Mouse (Mus musculus) layer of hippocampus, adult 2 months (tissue): Measurements from ENCODE around the gene Safb. TPM values are rescaled to one million over a fixed set of nuclear protein-coding genes. Genes with fewer than 3 reads are reported as not detected.

Experiments used
- DNase-seq, 2 experiments: peaks; one replicate each; pipeline ENCODE4 v3.0.0; 2022; ENCODE audit warnings: low spot score in 2 of 2
- H3K27ac ChIP-seq: fragments of 200-600 bp; 2 replicates; pipeline ENCODE4 v1.8.1; 2022
- H3K4me3 ChIP-seq: fragments of 200-600 bp; 2 replicates; pipeline ENCODE4 v1.8.1; 2022; ENCODE audit warnings: mild to moderate bottlenecking
- CTCF ChIP-seq: fragments of 200-600 bp; conservative IDR thresholded peaks from 2 replicates; pipeline ENCODE4 v1.8.1; 2022; ENCODE audit warnings: antibody characterized with exemption, mild to moderate bottlenecking, moderate library complexity
- total RNA-seq, 2 experiments: library from RNA; stranded (reverse); gene quantifications; 2 replicates each; pipeline ENCODE4 v1.2.3; 2021

Safb gene
- total RNA-seq, 2 experiments from 2014 or later = 162 to 193 TPM

GRCm38 (mm10) chr17:56547846-56548604 is 36.6 kb upstream of the Safb start:
- DNase-seq = no peak
- TF ChIP-seq CTCF = peak; percentile 73
- no peak overlapping the region for H3K27ac ChIP-seq
- H3K4me3 ChIP-seq = no peak overlapping the region

- no peak overlapping the region for H3K27ac ChIP-seq
- no peak overlapping the region for H3K4me3 ChIP-seq
- no peak for DNase-seq
- no peak for TF ChIP-seq CTCF
Observed at GRCm38 (mm10) chr17:56548605-56549105, 36.0 kb upstream of the Safb start.

- DNase-seq = peak in 1 of 2 experiments; percentile 10
- Histone ChIP-seq H3K4me3 (no peak overlapping the region), H3K27ac (peak overlapping the region; percentile 89; the same call in 1 of the 2 replicates)
- no peak for TF ChIP-seq CTCF
Observed at GRCm38 (mm10) chr17:56550784-56551475, 33.7 kb upstream of the Safb start.

- no peak for TF ChIP-seq CTCF
- Histone ChIP-seq H3K27ac (peak overlapping the region; percentile 89), H3K4me3 (no peak overlapping the region)
- peak; percentile 8 to 65 for DNase-seq
Observed at GRCm38 (mm10) chr17:56551841-56552581, 32.6 kb upstream of the Safb start.

- peak; percentile 100 for TF ChIP-seq CTCF
- H3K4me3 ChIP-seq = no peak overlapping the region
- peak overlapping the region; percentile 89 for H3K27ac ChIP-seq
- peak; percentile 77 to 86 for DNase-seq
Observed at GRCm38 (mm10) chr17:56552781-56553363, 31.8 kb upstream of the Safb start.

GRCm38 (mm10) chr17:56554122-56554551 is 30.5 kb upstream of the Safb start, which contains the start of gene Gm20219:
Gene Gm20219 (minus strand): TSS chr17:56554387.
- no peak for DNase-seq
- no peak within 1 kb of the TSS for H3K27ac ChIP-seq

GRCm38 (mm10) chr17:56558448-56558847 is 26.2 kb upstream of the Safb start:
- TF ChIP-seq CTCF = peak; percentile 97
- H3K27ac ChIP-seq = peak overlapping the region; percentile 57; the same call in 1 of the 2 replicates
- H3K4me3 ChIP-seq = no peak overlapping the region
- DNase-seq = peak; percentile 68 to 76

More at GRCm38 (mm10) chr17:56554122-56554551, 30.5 kb upstream of the Safb start, which contains the start of gene Gm20219:
- no peak within 1 kb of the TSS for H3K4me3 ChIP-seq
- TF ChIP-seq CTCF = no peak

GRCm38 (mm10) chr17:56559386-56559785 is 25.2 kb upstream of the Safb start:
- no peak overlapping the region for H3K27ac ChIP-seq
- no peak overlapping the region for H3K4me3 ChIP-seq
- TF ChIP-seq CTCF = no peak
- DNase-seq = no peak

GRCm38 (mm10) chr17:56560131-56560530 is 24.5 kb upstream of the Safb start:
- no peak for DNase-seq
- TF ChIP-seq CTCF = no peak
- H3K4me3 ChIP-seq = no peak overlapping the region
- no peak overlapping the region for H3K27ac ChIP-seq

- no peak overlapping the region for H3K4me3 ChIP-seq
- no peak for DNase-seq
- no peak for TF ChIP-seq CTCF
- H3K27ac ChIP-seq = no peak overlapping the region
Observed at GRCm38 (mm10) chr17:56561866-56562265, 22.8 kb upstream of the Safb start.

- Histone ChIP-seq H3K4me3 (no peak overlapping the region), H3K27ac (no peak overlapping the region)
- no peak for TF ChIP-seq CTCF
- DNase-seq = no peak
Observed at GRCm38 (mm10) chr17:56566293-56566692, 18.3 kb upstream of the Safb start.

- Histone ChIP-seq H3K4me3 (no peak overlapping the region), H3K27ac (no peak overlapping the region)
- TF ChIP-seq CTCF = no peak
- DNase-seq = no peak
Observed at GRCm38 (mm10) chr17:56566918-56567317, 17.7 kb upstream of the Safb start.
